Comparison of ENCODE assay signal across 9 mouse cellular contexts in genomic region chr10:13018510-13018909, GRCm38 (mm10). TPM values are rescaled to one million over a fixed set of nuclear protein-coding genes. Genes with fewer than 3 reads are reported as not detected.
A peak's percentile ranks its signal among the peaks of the same experiment; 100 is the strongest.
DNase-seq lines count a peak whose midpoint lies in the region; ATAC-seq lines count a peak whose summit lies in the region.
"Had no signal": no experiment of that assay in that cellular context is flagged by ENCODE, and none has a peak within 500 bp of the region (broad histone marks: within the 10 kb centered on the region; RNA-seq: fewer than 3 reads in every experiment).

No protein-coding gene starts in this region.

- no peak for ATAC-seq in liver, embryonic 12.5 days
- ATAC-seq in granulocyte monocyte progenitor cell, adult 5-6 weeks (replicated peaks; ENCODE audit: poor library complexity, severe bottlenecking), result peak; percentile 73
- peak; percentile 28; the same call in 1 of the 2 replicates for ATAC-seq in midbrain, embryonic 14.5 days (ENCODE audit: low FRiP score, low TSS enrichment)

- H3K36me3 ChIP-seq in liver, embryonic 12.5 days, result no peaks in the 10 kb centered on the region
- H3K36me3 ChIP-seq in midbrain, embryonic 14.5 days (ENCODE audit: control insufficient read depth, insufficient read depth, low read length), result no peaks in the 10 kb centered on the region
- H3K36me3 ChIP-seq: lung, embryonic 15.5 days had no signal

- H3K27ac ChIP-seq in liver, embryonic 12.5 days, result no peak overlapping the region
- H3K27ac ChIP-seq in midbrain, embryonic 14.5 days (replicated peaks; ENCODE audit: low read depth, low read length), result no peak overlapping the region
- H3K27ac ChIP-seq: lung, embryonic 15.5 days had no signal

- WGBS in liver, embryonic 12.5 days (ENCODE audit: insufficient replicate concordance), result 56% methylated on average over 7 of the region's 7 CpGs
- 64% methylated on average over 7 of the region's 7 CpGs for WGBS in midbrain, embryonic 14.5 days

- no peak overlapping the region for H3K9ac ChIP-seq in liver, embryonic 12.5 days
- H3K9ac ChIP-seq in midbrain, embryonic 14.5 days (replicated peaks; ENCODE audit: low read length), result no peak overlapping the region
- H3K9ac ChIP-seq: lung, embryonic 15.5 days had no signal

- H3K9me3 ChIP-seq in liver, embryonic 12.5 days (replicated peaks), result no peaks in the 10 kb centered on the region
- H3K9me3 ChIP-seq in midbrain, embryonic 14.5 days (ENCODE audit: control insufficient read depth, low read length), result no peaks in the 10 kb centered on the region
- H3K9me3 ChIP-seq: lung, embryonic 15.5 days had no signal

- DNase-seq in adrenal gland, postnatal 25 days, result peak; percentile 34
- DNase-seq in adrenal gland, adult 18-20 months (ENCODE audit: low spot score in 2 of 2), result no peak
- peak; percentile 26 for DNase-seq in liver
- DNase-seq in R1 (ENCODE audit: low read depth, low spot score), result peak; percentile 57
- DNase-seq in midbrain, embryonic 14.5 days, result peak; percentile 64
- no peak for DNase-seq in urinary bladder, postnatal 4 days (ENCODE audit: low spot score in 2 of 2)

- H3K4me1 ChIP-seq in liver, embryonic 12.5 days, result 0 out of 2 replicates have a peak, but pooled peaks cover under 1% of the 10 kb centered on the region
- H3K4me1 ChIP-seq in midbrain, embryonic 14.5 days (ENCODE audit: control insufficient read depth, insufficient read depth, low read length), result no peaks in the 10 kb centered on the region
- H3K4me1 ChIP-seq: lung, embryonic 15.5 days had no signal

- no peaks in the 10 kb centered on the region; the same call in 1 of the 2 replicates for H3K27me3 ChIP-seq in liver, embryonic 12.5 days (replicated peaks)
- no peaks in the 10 kb centered on the region for H3K27me3 ChIP-seq in midbrain, embryonic 14.5 days (ENCODE audit: control insufficient read depth, insufficient read depth, low read length)
- H3K27me3 ChIP-seq: lung, embryonic 15.5 days had no signal

- H3K4me3 ChIP-seq in liver, embryonic 12.5 days, result no peak overlapping the region
- H3K4me3 ChIP-seq in midbrain, embryonic 14.5 days (replicated peaks; ENCODE audit: low read depth, low read length), result no peak overlapping the region
- H3K4me3 ChIP-seq: lung, embryonic 15.5 days had no signal

- no peak overlapping the region for H3K4me2 ChIP-seq in liver, embryonic 12.5 days
- H3K4me2 ChIP-seq in midbrain, embryonic 14.5 days (ENCODE audit: low read length), result no peak overlapping the region
- H3K4me2 ChIP-seq: lung, embryonic 15.5 days had no signal

RNA-seq across cellular contexts. Expression of gene Sf3b5, which starts 13.4 kb away (rescaled TPM):
- total RNA-seq in adrenal gland, postnatal 25 days (2021), result 13.1 and 14.2 TPM in 2 replicates
- 10 to 100 TPM; 10.6 to 12.5 TPM for total RNA-seq in adrenal gland, adult 18-20 months (2021)
- polyA plus RNA-seq in liver, embryonic 12.5 days (2016; fragmentation: Nextera tagmentation; extraction: Ambion mirVana), result 30.7 and 32.9 TPM in 2 replicates
- total RNA-seq in granulocyte monocyte progenitor cell, adult 5-6 weeks (2014; fragmentation: Nextera tagmentation), result 14.5 and 21.6 TPM in 2 replicates
- total RNA-seq in granulocyte monocyte progenitor cell, adult 5-6 weeks (2017), result 20.7 and 29.0 TPM in 2 replicates
- 25.3 and 29.1 TPM in 2 replicates for polyA plus RNA-seq in midbrain, embryonic 14.5 days (2014; fragmentation: Nextera tagmentation; extraction: Ambion mirVana)

RNA-seq across cellular contexts. Expression of gene Plagl1, which starts 41.8 kb away (rescaled TPM):
- total RNA-seq in adrenal gland, postnatal 25 days (2021), result 6.1 and 7.5 TPM in 2 replicates
- total RNA-seq in adrenal gland, adult 18-20 months (2021), result 10 to 100 TPM in 1 of 2 experiments, 1 to 10 TPM in 1; 7.5 to 11.8 TPM
- polyA plus RNA-seq in liver, embryonic 12.5 days (2016; fragmentation: Nextera tagmentation; extraction: Ambion mirVana), result 55.7 and 63.5 TPM in 2 replicates
- 0.37 TPM in 1 of 2 replicates, not detected in the other for total RNA-seq in granulocyte monocyte progenitor cell, adult 5-6 weeks (2014; fragmentation: Nextera tagmentation)
- total RNA-seq in granulocyte monocyte progenitor cell, adult 5-6 weeks (2017), result not detected in 2 replicates
- 32.8 and 55.8 TPM in 2 replicates for polyA plus RNA-seq in midbrain, embryonic 14.5 days (2014; fragmentation: Nextera tagmentation; extraction: Ambion mirVana)

RNA-seq across cellular contexts. Expression of gene Stx11, which starts 54.4 kb away (rescaled TPM):
- 13.1 and 16.1 TPM in 2 replicates for total RNA-seq in adrenal gland, postnatal 25 days (2021)
- total RNA-seq in adrenal gland, adult 18-20 months (2021), result 10 to 100 TPM in 1 of 2 experiments, 1 to 10 TPM in 1; 6.5 to 11.0 TPM
- 15.1 and 16.6 TPM in 2 replicates for polyA plus RNA-seq in liver, embryonic 12.5 days (2016; fragmentation: Nextera tagmentation; extraction: Ambion mirVana)
- 7.4 and 9.1 TPM in 2 replicates for total RNA-seq in granulocyte monocyte progenitor cell, adult 5-6 weeks (2014; fragmentation: Nextera tagmentation)
- 5.9 and 8.7 TPM in 2 replicates for total RNA-seq in granulocyte monocyte progenitor cell, adult 5-6 weeks (2017)
- 0.93 and 2.4 TPM in 2 replicates for polyA plus RNA-seq in midbrain, embryonic 14.5 days (2014; fragmentation: Nextera tagmentation; extraction: Ambion mirVana)

Comparison
In these comparisons a context has a peak if more than half of its experiments do, and no peak if none do; other contexts are left out.
1. DNase-seq: peak in adrenal gland, postnatal 25 days (single experiment), liver (single experiment), R1 (single experiment) and midbrain, embryonic 14.5 days (single experiment); none in adrenal gland, adult 18-20 months (0 of 2) and urinary bladder, postnatal 4 days (0 of 2).